Mouse (Mus musculus): ENCODE measurements at regions not wholly inside any gene's neighbourhood (a gene's known extent, or its start where the extent isn't known, plus 50 kb on each side); places are given as distances from the start of the nearest gene placed in this dataset.

- TF ChIP-seq CTCF (IDR thresholded peaks at IDR 0.05; ENCODE audit: low read depth) (no peak), EP300 (IDR thresholded peaks at IDR 0.05; ENCODE audit: low read depth) (no peak)
Measured at GRCm38 (mm10) chr6:51039486-51040180, 385.4 kb upstream of the Npvf start.

Data from liver, embryonic 14.5 days (tissue).